16 mouse cellular contexts compared by ENCODE assay signal in genomic region chr16:18129413-18129812, GRCm38 (mm10). TPM values are rescaled to one million over a fixed set of nuclear protein-coding genes. Genes with fewer than 3 reads are reported as not detected.
DNase-seq lines count a peak whose midpoint lies in the region; ATAC-seq lines count a peak whose summit lies in the region.
"Had no signal": no experiment of that assay in that cellular context is flagged by ENCODE, and none has a peak within 500 bp of the region (broad histone marks: within the 10 kb centered on the region; RNA-seq: fewer than 3 reads in every experiment).

No protein-coding gene starts in this region.

- no peak for ATAC-seq in midbrain, embryonic 12.5 days (ENCODE audit: low FRiP score, low read depth)
- ATAC-seq in midbrain, embryonic 11.5 days (ENCODE audit: low FRiP score) = no peak
- no peak for ATAC-seq in hindbrain, embryonic 14.5 days (ENCODE audit: low FRiP score)
- ATAC-seq in neural tube, embryonic 13.5 days (ENCODE audit: low read depth) = no peak
- no peak for ATAC-seq in CD4-positive, CD25-positive, alpha-beta regulatory T cell, adult 4 months
- no peak for ATAC-seq in frontal cortex, adult (ENCODE audit: low TSS enrichment)
- ATAC-seq: intestine, postnatal 0 days had no signal

- no peaks in the 10 kb centered on the region for H3K9me3 ChIP-seq in midbrain, embryonic 12.5 days
- no peaks in the 10 kb centered on the region for H3K9me3 ChIP-seq in midbrain, embryonic 11.5 days (ENCODE audit: control insufficient read depth, low read length)
- no peaks in the 10 kb centered on the region for H3K9me3 ChIP-seq in hindbrain, embryonic 14.5 days (ENCODE audit: control insufficient read depth, low read length)
- H3K9me3 ChIP-seq in neural tube, embryonic 13.5 days = no peaks in the 10 kb centered on the region
- H3K9me3 ChIP-seq: heart, embryonic 13.5 days; limb, embryonic 13.5 days had no signal

- peaks cover 72% of the 10 kb centered on the region for H3K27me3 ChIP-seq in midbrain, embryonic 12.5 days
- peaks cover 37% of the 10 kb centered on the region for H3K27me3 ChIP-seq in midbrain, embryonic 11.5 days (ENCODE audit: control insufficient read depth, insufficient read depth, low read length)
- peaks cover 9% of the 10 kb centered on the region for H3K27me3 ChIP-seq in hindbrain, embryonic 14.5 days (ENCODE audit: control insufficient read depth, insufficient read depth, low read length)
- H3K27me3 ChIP-seq in neural tube, embryonic 13.5 days = peaks cover 36% of the 10 kb centered on the region

- peaks cover 21% of the 10 kb centered on the region for H3K4me1 ChIP-seq in midbrain, embryonic 12.5 days
- H3K4me1 ChIP-seq in midbrain, embryonic 11.5 days (ENCODE audit: control insufficient read depth, insufficient read depth, low read length) = peaks cover 5% of the 10 kb centered on the region
- H3K4me1 ChIP-seq in hindbrain, embryonic 14.5 days (replicated peaks; ENCODE audit: control insufficient read depth, insufficient read depth, low read length) = peaks cover 28% of the 10 kb centered on the region
- H3K4me1 ChIP-seq in neural tube, embryonic 13.5 days (replicated peaks) = peaks cover 42% of the 10 kb centered on the region

- 61% methylated on average over 5 of the region's 5 CpGs for WGBS in midbrain, embryonic 12.5 days
- WGBS in midbrain, embryonic 11.5 days = 61% methylated on average over 5 of the region's 5 CpGs
- 58% methylated on average over 5 of the region's 5 CpGs for WGBS in hindbrain, embryonic 14.5 days
- 62% methylated on average over 5 of the region's 5 CpGs for WGBS in neural tube, embryonic 13.5 days

- H3K36me3 ChIP-seq in midbrain, embryonic 12.5 days = no peaks in the 10 kb centered on the region
- no peaks in the 10 kb centered on the region for H3K36me3 ChIP-seq in midbrain, embryonic 11.5 days (ENCODE audit: control insufficient read depth, insufficient read depth, low read length)
- H3K36me3 ChIP-seq in hindbrain, embryonic 14.5 days (replicated peaks; ENCODE audit: control insufficient read depth, insufficient read depth) = no peaks in the 10 kb centered on the region
- no peaks in the 10 kb centered on the region for H3K36me3 ChIP-seq in neural tube, embryonic 13.5 days
- H3K36me3 ChIP-seq: heart, embryonic 13.5 days; limb, embryonic 13.5 days had no signal

- no peak overlapping the region for H3K9ac ChIP-seq in midbrain, embryonic 12.5 days (replicated peaks)
- H3K9ac ChIP-seq in midbrain, embryonic 11.5 days (ENCODE audit: low read length) = no peak overlapping the region
- peak overlapping the region; percentile 91 for H3K9ac ChIP-seq in hindbrain, embryonic 14.5 days
- peak overlapping the region; percentile 94 for H3K9ac ChIP-seq in neural tube, embryonic 13.5 days
- H3K9ac ChIP-seq: heart, embryonic 13.5 days; limb, embryonic 13.5 days; liver, embryonic 14.5 days had no signal

- no peak overlapping the region for H3K27ac ChIP-seq in midbrain, embryonic 12.5 days (replicated peaks)
- H3K27ac ChIP-seq in midbrain, embryonic 11.5 days (ENCODE audit: low read depth, low read length) = no peak overlapping the region
- no peak overlapping the region for H3K27ac ChIP-seq in hindbrain, embryonic 14.5 days
- H3K27ac ChIP-seq in neural tube, embryonic 13.5 days (replicated peaks) = no peak overlapping the region; the same call in 1 of the 2 replicates
- H3K27ac ChIP-seq: heart, embryonic 13.5 days; limb, embryonic 13.5 days; liver, embryonic 14.5 days; stomach, postnatal 0 days had no signal

- peak overlapping the region; percentile 98 for H3K4me2 ChIP-seq in midbrain, embryonic 12.5 days (replicated peaks)
- no peak overlapping the region for H3K4me2 ChIP-seq in midbrain, embryonic 11.5 days
- peak overlapping the region; percentile 82 for H3K4me2 ChIP-seq in hindbrain, embryonic 14.5 days (replicated peaks)
- peak overlapping the region; percentile 81 for H3K4me2 ChIP-seq in neural tube, embryonic 13.5 days
- H3K4me2 ChIP-seq: heart, embryonic 13.5 days had no signal

- peak; percentile 61 for DNase-seq in cerebellum, adult 9-11 months
- no peak for DNase-seq in cerebellum, postnatal 10 days
- no peak for DNase-seq in midbrain, embryonic 11.5 days (ENCODE audit: low spot score, missing footprints)
- DNase-seq in hindbrain, embryonic 14.5 days (ENCODE audit: low spot score) = no peak
- DNase-seq: adrenal gland, postnatal 10 days; heart, postnatal 36 days; kidney, postnatal 10 days had no signal

- H3K4me3 ChIP-seq in midbrain, embryonic 12.5 days = 0 out of 2 replicates have a peak overlapping the region, but pooled peaks have one; percentile 77
- no peak overlapping the region for H3K4me3 ChIP-seq in midbrain, embryonic 11.5 days (ENCODE audit: low read depth, low read length)
- peak overlapping the region; percentile 73 for H3K4me3 ChIP-seq in hindbrain, embryonic 14.5 days (replicated peaks; ENCODE audit: low read length)
- peak overlapping the region; percentile 77 for H3K4me3 ChIP-seq in neural tube, embryonic 13.5 days
- H3K4me3 ChIP-seq: heart, embryonic 13.5 days had no signal

RNA-seq across cellular contexts. Expression of gene Rtn4r, which starts 2.0 kb away (rescaled TPM):
- 7.6 and 7.9 TPM in 2 replicates for polyA plus RNA-seq in midbrain, embryonic 12.5 days (2016; fragmentation: Nextera tagmentation; extraction: Ambion mirVana)
- polyA plus RNA-seq in midbrain, embryonic 11.5 days (2014; fragmentation: Nextera tagmentation; extraction: Ambion mirVana) = 2.2 and 2.7 TPM in 2 replicates
- polyA plus RNA-seq in hindbrain, embryonic 14.5 days (2014; fragmentation: Nextera tagmentation; extraction: Ambion mirVana) = 22.7 and 26.2 TPM in 2 replicates
- 19.6 and 23.9 TPM in 2 replicates for polyA plus RNA-seq in neural tube, embryonic 13.5 days (2015; fragmentation: Nextera tagmentation; extraction: Ambion mirVana)
- not detected for polyA plus RNA-seq in CD4-positive, CD25-positive, alpha-beta regulatory T cell, adult 4 months (2017; shearing (Covaris generic))

RNA-seq across cellular contexts. Expression of gene Prodh, which starts 39.4 kb away (rescaled TPM):
- polyA plus RNA-seq in midbrain, embryonic 12.5 days (2016; fragmentation: Nextera tagmentation; extraction: Ambion mirVana) = 6.8 and 8.7 TPM in 2 replicates
- polyA plus RNA-seq in midbrain, embryonic 11.5 days (2014; fragmentation: Nextera tagmentation; extraction: Ambion mirVana) = 6.9 and 7.6 TPM in 2 replicates
- 2.8 and 3.1 TPM in 2 replicates for polyA plus RNA-seq in hindbrain, embryonic 14.5 days (2014; fragmentation: Nextera tagmentation; extraction: Ambion mirVana)
- 3.2 and 4.7 TPM in 2 replicates for polyA plus RNA-seq in neural tube, embryonic 13.5 days (2015; fragmentation: Nextera tagmentation; extraction: Ambion mirVana)
- 10 to 100 TPM in 1 of 2 experiments, 1 to 10 TPM in 1; 5.7 to 11.1 TPM for polyA plus RNA-seq in CD4-positive, CD25-positive, alpha-beta regulatory T cell, adult 4 months (2017; shearing (Covaris generic))

Comparison
In these comparisons a context has a peak if more than half of its experiments do, and no peak if none do; other contexts are left out.
1. H3K9ac ChIP-seq: peak in hindbrain, embryonic 14.5 days (single experiment) and neural tube, embryonic 13.5 days (single experiment); none in midbrain, embryonic 12.5 days (single experiment) and midbrain, embryonic 11.5 days (single experiment).